Mouse (Mus musculus) ES-Bruce4 (cell line): ENCODE data around the gene Kmt2c.

Experiments
- EP300 ChIP-seq: IDR thresholded peaks from 2 replicates; pipeline ENCODE4 v1.6.1; 2011; ENCODE audit warnings: low read depth, low read length; ENCODE audit not compliant: insufficient read depth
- POLR2A ChIP-seq: IDR thresholded peaks from one replicate; pipeline ENCODE4 v1.8.1; 2011; ENCODE audit warnings: low read length; ENCODE audit not compliant: insufficient read depth

- TF ChIP-seq POLR2A (no peak), EP300 (no peak)
These were observed 76.0 kb downstream of the Kmt2c start for GRCm38 (mm10) chr5:25422576-25422975.
